Mouse (Mus musculus) kidney, embryonic 15.5 days (tissue): ENCODE results near the gene 9230104L09Rik. TPM values are rescaled to one million over a fixed set of nuclear protein-coding genes. Genes with fewer than 3 reads are reported as not detected.
A peak's percentile ranks its signal among the peaks of the same experiment; 100 is the strongest.

Experiments used
- ATAC-seq: fragments of 200-750 bp; cut with Nextera tagmentation; replicated peaks from 2 replicates; pipeline ENCODE4 v1.8.0; 2017; ENCODE audit warnings: moderate TSS enrichment; ENCODE audit not compliant: low FRiP score
- H3K27ac ChIP-seq: fragments of 300-500 bp; sonication (generic); 2 replicates; pipeline ENCODE4 v1.5.1; 2015; ENCODE audit warnings: mild to moderate bottlenecking, inconsistent platforms
- H3K27me3 ChIP-seq: fragments of 300-500 bp; sonication (generic); 2 replicates; pipeline ENCODE4 v1.6.1; 2015; ENCODE audit warnings: inconsistent platforms
- H3K36me3 ChIP-seq: fragments of 300-500 bp; sonication (generic); 2 replicates; pipeline ENCODE4 v1.6.1; 2015; ENCODE audit warnings: inconsistent platforms
- H3K4me1 ChIP-seq: fragments of 300-500 bp; sonication (generic); 2 replicates; pipeline ENCODE4 v1.6.1; 2015; ENCODE audit warnings: inconsistent platforms
- H3K4me2 ChIP-seq: fragments of 300-500 bp; sonication (generic); 2 replicates; pipeline ENCODE4 v1.6.1; 2015; ENCODE audit warnings: moderate library complexity, mild to moderate bottlenecking, inconsistent platforms
- H3K4me3 ChIP-seq: fragments of 300-500 bp; sonication (generic); replicated peaks from 2 replicates; pipeline ENCODE4 v1.5.1; 2015; ENCODE audit warnings: mild to moderate bottlenecking, inconsistent platforms
- H3K9ac ChIP-seq: fragments of 300-500 bp; sonication (generic); 2 replicates; pipeline ENCODE4 v1.6.1; 2015; ENCODE audit warnings: mild to moderate bottlenecking, inconsistent platforms
- H3K9me3 ChIP-seq: fragments of 300-500 bp; sonication (generic); replicated peaks from 2 replicates; pipeline ENCODE4 v1.6.1; 2016; ENCODE audit warnings: inconsistent platforms
- WGBS: fragments of 180-500 bp; shearing (Covaris S2); methylation state at CpG from one replicate; pipeline ENCODE4 v1.1.7; 2015; ENCODE audit warnings: mixed read lengths; 5-methylcytosine and 5-hydroxymethylcytosine counted together
- polyA plus RNA-seq: library from polyadenylated mRNA; unstranded; fragments of >200 nt; fragmentation: Nextera tagmentation; extraction: Ambion mirVana; gene quantifications from 2 replicates; pipeline ENCODE4 v1.2.1, GENCODE M21; 2015

9230104L09Rik gene
- polyA plus RNA-seq, 1 experiment from 2014 or later = not detected

DNA sequence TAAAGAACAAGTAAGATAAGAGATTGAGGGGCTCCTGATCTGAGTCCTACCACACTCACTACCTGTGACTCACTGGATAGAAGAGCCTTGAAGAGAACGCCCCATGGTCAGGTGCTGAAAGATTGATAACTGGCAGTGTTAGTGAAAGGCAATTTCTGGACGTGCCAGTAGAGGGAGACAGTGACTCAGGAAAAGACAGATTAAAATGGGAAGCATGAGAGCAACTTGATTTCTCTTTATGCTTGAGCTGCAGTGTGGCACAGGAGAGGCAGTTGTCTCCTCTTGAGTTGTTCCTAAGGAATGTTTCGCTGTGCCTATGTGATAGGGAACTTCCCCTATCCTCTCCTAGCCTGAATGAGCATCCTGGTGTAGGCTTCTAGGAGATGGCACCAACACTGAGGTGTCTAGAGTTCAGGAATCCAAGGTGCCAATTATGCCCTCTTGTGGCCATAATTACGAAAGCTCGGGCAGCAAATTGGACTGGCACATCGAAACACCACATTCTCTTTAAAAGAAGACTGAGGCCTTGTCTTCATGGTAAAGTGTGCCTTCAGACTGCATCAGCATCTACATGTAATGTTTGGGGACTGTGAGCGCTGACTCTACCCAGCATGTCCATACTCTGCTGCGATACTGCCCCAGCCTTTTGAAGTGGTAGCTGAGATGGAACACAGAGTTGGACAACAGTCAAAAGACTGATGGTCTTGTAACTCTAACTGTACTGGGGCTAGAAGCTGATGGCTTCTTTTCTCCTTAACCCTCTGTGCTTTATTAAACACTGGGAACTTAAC lies 13.5 kb downstream of the 9230104L09Rik start:
- Histone ChIP-seq H3K27me3 (no peaks in the 10 kb centered on the region), H3K9ac (no peak overlapping the region), H3K4me2 (peak overlapping the region; percentile 29; the same call in 1 of the 2 replicates), H3K4me3 (no peak overlapping the region), H3K27ac (no peak overlapping the region), H3K4me1 (no peaks in the 10 kb centered on the region), H3K9me3 (no peaks in the 10 kb centered on the region), H3K36me3 (no peaks in the 10 kb centered on the region)
- peak; percentile 79 for ATAC-seq
- WGBS = 45% methylated on average over 8 of the region's 8 CpGs

- Histone ChIP-seq H3K4me3 (no peak overlapping the region), H3K4me1 (no peaks in the 10 kb centered on the region), H3K9me3 (no peaks in the 10 kb centered on the region), H3K9ac (no peak overlapping the region), H3K36me3 (no peaks in the 10 kb centered on the region), H3K27ac (no peak overlapping the region), H3K27me3 (no peaks in the 10 kb centered on the region), H3K4me2 (no peak overlapping the region)
- ATAC-seq = no peak
- WGBS = 95% methylated on average over 2 of the region's 2 CpGs
Measured at GRCm38 (mm10) chr2:148839224-148839623, 25.6 kb downstream of the 9230104L09Rik start.

DNA sequence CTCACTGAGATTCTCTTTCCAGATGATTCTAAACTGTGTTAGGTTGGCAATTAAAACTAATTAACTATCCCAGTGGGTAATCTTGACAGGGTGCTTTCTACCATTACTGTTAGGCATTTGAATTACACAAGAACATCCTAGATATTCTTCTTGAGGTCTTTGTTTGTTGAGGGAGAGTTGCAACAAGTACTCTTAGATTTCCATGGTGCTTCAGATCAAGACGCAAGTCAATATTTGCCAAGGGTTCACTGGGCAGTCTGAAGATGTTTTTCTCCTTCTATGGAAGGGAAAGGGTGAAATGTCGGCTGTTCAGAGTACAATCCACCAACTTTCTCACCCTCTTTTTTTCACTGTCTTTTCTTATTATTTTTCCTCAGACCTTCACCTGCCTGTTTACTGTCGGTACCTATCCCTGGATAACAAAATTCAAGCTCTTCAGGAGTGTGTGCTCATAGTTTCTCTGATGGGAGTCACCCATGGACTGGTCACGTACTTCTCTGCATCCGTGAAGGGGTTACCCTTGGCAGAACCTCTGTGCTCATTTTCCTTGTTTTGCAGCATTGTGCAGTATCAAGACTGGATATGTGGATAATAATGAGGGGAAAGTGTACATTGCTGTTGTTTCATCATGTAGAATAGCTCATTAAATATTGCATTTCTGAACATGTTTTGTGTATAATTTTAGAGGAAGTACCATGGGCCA lies 26.6 kb downstream of the 9230104L09Rik start:
- ATAC-seq = no peak
- H3K27ac ChIP-seq = no peak overlapping the region
- H3K4me3 ChIP-seq = no peak overlapping the region
- WGBS = 88% methylated on average over 5 of the region's 5 CpGs
- no peaks in the 10 kb centered on the region for H3K27me3 ChIP-seq
- H3K4me2 ChIP-seq = no peak overlapping the region
- no peak overlapping the region for H3K9ac ChIP-seq
- H3K36me3 ChIP-seq = no peaks in the 10 kb centered on the region
- no peaks in the 10 kb centered on the region for H3K9me3 ChIP-seq
- no peaks in the 10 kb centered on the region for H3K4me1 ChIP-seq

DNA sequence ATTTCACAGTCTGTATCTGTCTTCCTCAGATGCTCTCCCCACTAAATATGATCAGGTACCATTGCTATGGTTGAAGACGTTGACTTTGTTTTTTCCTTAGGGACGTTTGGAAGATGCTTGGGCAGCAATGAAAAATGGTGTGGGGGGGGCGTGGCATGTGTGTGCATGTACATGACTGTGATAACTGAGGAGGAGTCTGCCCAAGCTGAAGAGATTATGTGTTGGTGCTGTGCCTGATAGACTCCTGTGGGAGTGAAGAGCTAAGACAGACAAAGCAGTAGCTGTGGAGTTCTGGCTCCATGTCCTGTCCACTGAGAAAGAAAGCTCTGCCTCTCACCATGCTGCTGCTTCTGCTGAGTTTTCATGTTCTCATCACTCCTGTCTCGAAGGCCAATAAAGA lies 29.9 kb downstream of the 9230104L09Rik start, which contains the start of gene Cst9:
Gene Cst9, plus strand, starts transcription at position 236 of the 400 bp plus-strand sequence.
- no peaks in the 10 kb centered on the region for H3K9me3 ChIP-seq
- no peak within 1 kb of the TSS for H3K4me2 ChIP-seq
- 66% methylated on average over 4 of the region's 4 CpGs for WGBS
- no peak within 1 kb of the TSS for H3K9ac ChIP-seq
- H3K27me3 ChIP-seq = no peaks in the 10 kb centered on the region
- H3K27ac ChIP-seq = no peak within 1 kb of the TSS
- H3K36me3 ChIP-seq = no peaks in the 10 kb centered on the region
- H3K4me3 ChIP-seq = no peak within 1 kb of the TSS
- no peak for ATAC-seq
- H3K4me1 ChIP-seq = no peaks in the 10 kb centered on the region

- H3K9ac ChIP-seq = no peak overlapping the region
- H3K4me3 ChIP-seq = no peak overlapping the region
- no peak overlapping the region for H3K27ac ChIP-seq
- WGBS = 50% methylated on average over 1 of the region's 1 CpGs
- H3K27me3 ChIP-seq = no peaks in the 10 kb centered on the region
- H3K36me3 ChIP-seq = no peaks in the 10 kb centered on the region
- H3K4me2 ChIP-seq = no peak overlapping the region
- no peak for ATAC-seq
- H3K4me1 ChIP-seq = no peaks in the 10 kb centered on the region
- no peaks in the 10 kb centered on the region for H3K9me3 ChIP-seq
Measured at GRCm38 (mm10) chr2:148825986-148826385, 38.9 kb downstream of the 9230104L09Rik start.

- Histone ChIP-seq H3K4me2 (no peak within 1 kb of the TSS), H3K4me3 (no peak within 1 kb of the TSS), H3K4me1 (no peaks in the 10 kb centered on the region), H3K36me3 (no peaks in the 10 kb centered on the region), H3K27ac (no peak within 1 kb of the TSS), H3K9ac (no peak within 1 kb of the TSS), H3K27me3 (no peaks in the 10 kb centered on the region), H3K9me3 (no peaks in the 10 kb centered on the region)
- ATAC-seq = no peak
Measured at GRCm38 (mm10) chr2:148819909-148820308, 44.9 kb downstream of the 9230104L09Rik start, which contains the start of gene Cst13. TSS of gene Cst13 (plus strand) at chr2:148820081.

- H3K36me3 ChIP-seq = no peaks in the 10 kb centered on the region
- no peaks in the 10 kb centered on the region for H3K4me1 ChIP-seq
Measured at GRCm38 (mm10) chr2:148806696-148807095, 58.1 kb downstream of the 9230104L09Rik start.

DNA sequence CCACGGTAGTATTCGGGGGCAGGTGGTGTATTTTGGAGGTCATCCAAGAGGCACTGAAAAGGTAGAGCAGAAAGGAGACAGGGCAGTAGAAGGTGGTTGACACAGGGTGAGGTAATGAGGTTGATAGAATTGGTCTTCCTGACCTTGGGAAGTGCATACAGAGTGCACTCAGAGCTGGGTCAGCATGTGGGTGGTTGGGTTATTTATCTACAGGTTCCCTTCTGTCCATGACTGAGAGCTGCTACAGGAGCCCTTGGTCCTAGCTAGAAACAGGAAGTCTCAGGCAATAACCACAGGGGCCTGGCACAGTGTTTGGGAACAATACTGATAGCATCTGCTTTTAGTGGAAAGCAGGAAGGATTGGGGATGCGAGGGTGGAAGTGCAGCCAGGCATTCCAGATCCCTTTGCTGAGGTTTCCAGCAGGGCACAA lies 63.3 kb downstream of the 9230104L09Rik start:
- Histone ChIP-seq H3K9me3 (no peaks in the 10 kb centered on the region), H3K9ac (no peak overlapping the region), H3K4me2 (no peak overlapping the region), H3K4me1 (no peaks in the 10 kb centered on the region), H3K27me3 (no peaks in the 10 kb centered on the region), H3K36me3 (no peaks in the 10 kb centered on the region), H3K27ac (no peak overlapping the region), H3K4me3 (no peak overlapping the region)
- ATAC-seq = peak; percentile 69; the same call in 1 of the 2 replicates
- WGBS = 38% methylated on average over 3 of the region's 3 CpGs

More at GRCm38 (mm10) chr2:148806696-148807095, 58.1 kb downstream of the 9230104L09Rik start:
- Histone ChIP-seq H3K9ac (no peak overlapping the region), H3K27ac (no peak overlapping the region), H3K4me2 (no peak overlapping the region), H3K4me3 (no peak overlapping the region), H3K27me3 (no peaks in the 10 kb centered on the region), H3K9me3 (no peaks in the 10 kb centered on the region)
- ATAC-seq = peak; percentile 67; the same call in 1 of the 2 replicates
- 35% methylated on average over 6 of the region's 6 CpGs for WGBS

GRCm38 (mm10) chr2:148798485-148798884 lies 66.4 kb downstream of the 9230104L09Rik start, which contains the start of gene Cst8:
TSS of gene Cst8 (plus strand) at chr2:148798785.
- Histone ChIP-seq H3K36me3 (no peaks in the 10 kb centered on the region), H3K9ac (no peak within 1 kb of the TSS), H3K4me1 (no peaks in the 10 kb centered on the region), H3K4me2 (no peak within 1 kb of the TSS), H3K27me3 (no peaks in the 10 kb centered on the region), H3K27ac (no peak within 1 kb of the TSS), H3K4me3 (no peak within 1 kb of the TSS), H3K9me3 (no peaks in the 10 kb centered on the region)
- ATAC-seq = no peak
- WGBS = 90% methylated on average over 1 of the region's 1 CpGs

Other genes with a start within 250 kb of the 9230104L09Rik start
- gene Nxt1, start 192.4 kb downstream of the 9230104L09Rik start, polyA plus RNA-seq = 97.0 and 106 TPM in 2 replicates
- 21.9 and 23.5 TPM in 2 replicates for gene Gzf1, start 184.0 kb downstream of the 9230104L09Rik start, polyA plus RNA-seq
- gene Napb, start 132.6 kb downstream of the 9230104L09Rik start, polyA plus RNA-seq = 3.1 and 3.2 TPM in 2 replicates
- gene Cstl1, start 114.7 kb downstream of the 9230104L09Rik start, polyA plus RNA-seq = not detected in 2 replicates
- not detected in 2 replicates for gene Cst11, start 93.5 kb downstream of the 9230104L09Rik start, polyA plus RNA-seq
- gene 8030411F24Rik, start 83.0 kb downstream of the 9230104L09Rik start, polyA plus RNA-seq = not detected in 2 replicates
- gene Cst12, start 75.7 kb downstream of the 9230104L09Rik start, polyA plus RNA-seq = not detected in 2 replicates
- gene Cst8, start 66.3 kb downstream of the 9230104L09Rik start, polyA plus RNA-seq = 0.24 and 0.62 TPM in 2 replicates
- not detected in 2 replicates for gene Cst13, start 45.0 kb downstream of the 9230104L09Rik start, polyA plus RNA-seq
- gene Cst9, start 29.9 kb downstream of the 9230104L09Rik start, polyA plus RNA-seq = not detected in 2 replicates
- gene Cst3, start 10.7 kb upstream of the 9230104L09Rik start, polyA plus RNA-seq = 382 and 410 TPM in 2 replicates
- not detected in 2 replicates for gene Gm1330, start 138.2 kb upstream of the 9230104L09Rik start, polyA plus RNA-seq
- not detected in 2 replicates for gene Gm10750, start 152.2 kb upstream of the 9230104L09Rik start, polyA plus RNA-seq